Mouse (Mus musculus): ENCODE data around the gene Prrx2. TPM values are rescaled to one million over a fixed set of nuclear protein-coding genes. Genes with fewer than 3 reads are reported as not detected.

Gene Prrx2
- 4.1 TPM in 1 of 2 replicates, not detected in the other for polyA plus RNA-seq (2011; ENCODE audit: insufficient read depth, insufficient read length, low replicate concordance, missing spikeins)

- Histone ChIP-seq H3K4me1 (ENCODE audit: control insufficient read depth, insufficient read depth, low read length) (no peaks in the 10 kb centered on the region), H3K27ac (ENCODE audit: control insufficient read depth, insufficient read depth, low read depth, low read length, poor library complexity) (no peak within 1 kb of the TSS), H3K4me3 (replicated peaks; ENCODE audit: control insufficient read depth, low read depth, low read length) (no peak within 1 kb of the TSS)
- 79% methylated on average over 8 of the region's 10 CpGs for WGBS
- no peak for TF ChIP-seq POLR2A (IDR thresholded peaks at IDR 0.05; ENCODE audit: borderline replicate concordance, control insufficient read depth, low read depth, low read length)
- no peak for TF ChIP-seq CTCF (IDR thresholded peaks at IDR 0.05; ENCODE audit: control insufficient read depth, insufficient read depth, low read length)
Measured at GRCm38 (mm10) chr2:30834373-30835022, at the start of gene Prrx2. TSS of gene Prrx2 (plus strand) at chr2:30834972.

GRCm38 (mm10) chr2:30787466-30787865, 47.3 kb upstream of the Prrx2 start:
- H3K4me3 ChIP-seq (replicated peaks; ENCODE audit: control insufficient read depth, low read depth, low read length): no peak overlapping the region
- 44% methylated on average over 4 of the region's 4 CpGs for WGBS
- TF ChIP-seq CTCF (IDR thresholded peaks at IDR 0.05; ENCODE audit: control insufficient read depth, insufficient read depth, low read length): no peak
- no peak for TF ChIP-seq POLR2A (IDR thresholded peaks at IDR 0.05; ENCODE audit: borderline replicate concordance, control insufficient read depth, low read depth, low read length)
- no peaks in the 10 kb centered on the region for H3K4me1 ChIP-seq (ENCODE audit: control insufficient read depth, insufficient read depth, low read length)
- no peak overlapping the region for H3K27ac ChIP-seq (ENCODE audit: control insufficient read depth, insufficient read depth, low read depth, low read length, poor library complexity)

GRCm38 (mm10) chr2:30792061-30792460, 42.7 kb upstream of the Prrx2 start:
- H3K27ac ChIP-seq (ENCODE audit: control insufficient read depth, insufficient read depth, low read depth, low read length, poor library complexity): no peak overlapping the region
- no peak overlapping the region for H3K4me3 ChIP-seq (replicated peaks; ENCODE audit: control insufficient read depth, low read depth, low read length)
- H3K4me1 ChIP-seq (ENCODE audit: control insufficient read depth, insufficient read depth, low read length): peaks cover 1% of the 10 kb centered on the region; the same call in 1 of the 2 replicates
- no peak for TF ChIP-seq CTCF (IDR thresholded peaks at IDR 0.05; ENCODE audit: control insufficient read depth, insufficient read depth, low read length)
- WGBS: 85% methylated on average over 7 of the region's 7 CpGs

GRCm38 (mm10) chr2:30794179-30795108, 40.3 kb upstream of the Prrx2 start:
- Histone ChIP-seq H3K4me3 (replicated peaks; ENCODE audit: control insufficient read depth, low read depth, low read length) (peak overlapping the region; percentile 56), H3K27ac (ENCODE audit: control insufficient read depth, insufficient read depth, low read depth, low read length, poor library complexity) (no peak overlapping the region), H3K4me1 (ENCODE audit: control insufficient read depth, insufficient read depth, low read length) (peaks cover 1% of the 10 kb centered on the region; the same call in 1 of the 2 replicates)
- peak; percentile 95 for TF ChIP-seq CTCF (IDR thresholded peaks at IDR 0.05; ENCODE audit: control insufficient read depth, insufficient read depth, low read length)
- TF ChIP-seq POLR2A (IDR thresholded peaks at IDR 0.05; ENCODE audit: borderline replicate concordance, control insufficient read depth, low read depth, low read length): peak; percentile 46; the same call in 1 of the 2 replicates
- 4% methylated on average over 48 of the region's 48 CpGs for WGBS

- Histone ChIP-seq H3K27ac (ENCODE audit: control insufficient read depth, insufficient read depth, low read depth, low read length, poor library complexity) (no peak overlapping the region), H3K4me3 (replicated peaks; ENCODE audit: control insufficient read depth, low read depth, low read length) (no peak overlapping the region), H3K4me1 (ENCODE audit: control insufficient read depth, insufficient read depth, low read length) (peaks cover 1% of the 10 kb centered on the region; the same call in 1 of the 2 replicates)
- TF ChIP-seq POLR2A (IDR thresholded peaks at IDR 0.05; ENCODE audit: borderline replicate concordance, control insufficient read depth, low read depth, low read length) (no peak), CTCF (IDR thresholded peaks at IDR 0.05; ENCODE audit: control insufficient read depth, insufficient read depth, low read length) (no peak)
- WGBS: 79% methylated on average over 7 of the region's 7 CpGs
Measured at GRCm38 (mm10) chr2:30795271-30795888, 39.4 kb upstream of the Prrx2 start.

GRCm38 (mm10) chr2:30795889-30796275, 38.9 kb upstream of the Prrx2 start:
- TF ChIP-seq CTCF (IDR thresholded peaks at IDR 0.05; ENCODE audit: control insufficient read depth, insufficient read depth, low read length) (no peak), POLR2A (IDR thresholded peaks at IDR 0.05; ENCODE audit: borderline replicate concordance, control insufficient read depth, low read depth, low read length) (no peak)
- Histone ChIP-seq H3K4me1 (ENCODE audit: control insufficient read depth, insufficient read depth, low read length) (peaks cover 1% of the 10 kb centered on the region; the same call in 1 of the 2 replicates), H3K27ac (ENCODE audit: control insufficient read depth, insufficient read depth, low read depth, low read length, poor library complexity) (no peak overlapping the region), H3K4me3 (replicated peaks; ENCODE audit: control insufficient read depth, low read depth, low read length) (no peak overlapping the region)
- WGBS: 68% methylated on average over 5 of the region's 5 CpGs

GRCm38 (mm10) chr2:30796382-30796781, 38.4 kb upstream of the Prrx2 start:
- 1% methylated on average over 11 of the region's 11 CpGs for WGBS
- Histone ChIP-seq H3K4me3 (replicated peaks; ENCODE audit: control insufficient read depth, low read depth, low read length) (no peak overlapping the region), H3K4me1 (ENCODE audit: control insufficient read depth, insufficient read depth, low read length) (peaks cover 1% of the 10 kb centered on the region; the same call in 1 of the 2 replicates), H3K27ac (ENCODE audit: control insufficient read depth, insufficient read depth, low read depth, low read length, poor library complexity) (no peak overlapping the region)
- TF ChIP-seq POLR2A (IDR thresholded peaks at IDR 0.05; ENCODE audit: borderline replicate concordance, control insufficient read depth, low read depth, low read length): no peak
- TF ChIP-seq CTCF (IDR thresholded peaks at IDR 0.05; ENCODE audit: control insufficient read depth, insufficient read depth, low read length): no peak

- H3K4me3 ChIP-seq (replicated peaks; ENCODE audit: control insufficient read depth, low read depth, low read length): no peak overlapping the region
- whole genome bisulfite sequencing: 88% methylated on average over 3 of the region's 3 CpGs
- H3K27ac ChIP-seq (ENCODE audit: control insufficient read depth, insufficient read depth, low read depth, low read length, poor library complexity): no peak overlapping the region
- H3K4me1 ChIP-seq (ENCODE audit: control insufficient read depth, insufficient read depth, low read length): no peaks in the 10 kb centered on the region; the same call in 1 of the 2 replicates
- TF ChIP-seq POLR2A (IDR thresholded peaks at IDR 0.05; ENCODE audit: borderline replicate concordance, control insufficient read depth, low read depth, low read length) (no peak), CTCF (IDR thresholded peaks at IDR 0.05; ENCODE audit: control insufficient read depth, insufficient read depth, low read length) (no peak)
Measured at GRCm38 (mm10) chr2:30799456-30799855, 35.3 kb upstream of the Prrx2 start.

All from bone marrow, adult 2 months (tissue).